Mouse (Mus musculus) liver, adult 2 months (tissue): Measurements from ENCODE around the gene Aatf.

Source experiments
- CTCF ChIP-seq: fragments of 200-500 bp; IDR thresholded peaks from 2 replicates; pipeline ENCODE4 v1.5.1; 2011; ENCODE audit warnings: low read depth, low read length, control low read depth
- POLR2A ChIP-seq: fragments of 200-500 bp; IDR thresholded peaks from 2 replicates; pipeline ENCODE4 v1.6.1; 2011; ENCODE audit warnings: low read length, control low read depth; ENCODE audit not compliant: insufficient read depth; ENCODE audit errors: extremely low read depth

DNA sequence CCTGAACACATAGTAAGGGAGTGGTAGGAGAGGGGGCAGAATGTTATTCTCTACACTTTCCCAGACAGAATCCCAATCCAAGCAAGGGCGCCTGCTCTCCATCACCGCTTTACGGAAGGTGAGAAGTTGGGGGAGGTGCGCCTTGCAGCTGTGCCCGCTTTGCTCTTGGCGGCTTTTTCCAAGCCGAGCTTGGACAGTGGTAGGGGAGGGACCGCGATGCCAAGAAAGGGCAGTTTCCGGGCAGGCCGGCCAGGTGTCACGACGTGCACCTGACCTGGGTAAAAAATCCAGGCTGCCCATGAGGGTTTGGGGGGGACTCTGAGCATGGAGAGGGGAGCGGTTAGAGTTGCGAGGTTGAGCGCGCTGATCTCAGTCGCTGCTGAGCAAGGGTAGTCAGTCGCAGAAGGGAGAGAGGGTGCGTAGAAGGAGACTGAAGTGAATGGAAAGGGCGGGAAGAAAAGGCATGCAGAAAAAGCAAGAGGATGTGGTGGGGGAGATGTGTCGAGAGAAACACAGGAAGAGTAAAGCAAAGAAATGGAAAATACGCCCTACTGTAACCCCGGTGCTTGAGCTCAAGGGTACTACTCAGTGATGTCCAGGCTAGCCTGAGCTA lies 15.9 kb upstream of the Aatf start:
- no peak for TF ChIP-seq CTCF
- TF ChIP-seq POLR2A: no peak
